ENCODE assay signal across 19 mouse cellular contexts in genomic region chrX:149762853-149763252, GRCm38 (mm10). TPM values are rescaled to one million over a fixed set of nuclear protein-coding genes. Genes with fewer than 3 reads are reported as not detected.
DNase-seq lines count a peak whose midpoint lies in the region; ATAC-seq and TF ChIP-seq lines count a peak whose summit lies in the region.
"Not testable (repeated sequence)": the region's sequence is repeated elsewhere in the genome, so short reads cannot be mapped to it uniquely, and the experiment has no call there.
"Had no signal": no experiment of that assay in that cellular context is flagged by ENCODE, and none has a peak within 500 bp of the region (broad histone marks: within the 10 kb centered on the region; RNA-seq: fewer than 3 reads in every experiment).

No protein-coding gene starts in this region.

- peak; percentile 52 for TF ChIP-seq CTCF in left cerebral cortex, adult 2 months (IDR thresholded peaks at IDR 0.05)
- TF ChIP-seq CTCF in stomach, postnatal 0 days (IDR thresholded peaks at IDR 0.05; ENCODE audit: low read depth) = peak; percentile 47

- WGBS in midbrain, embryonic 14.5 days = 49% methylated on average over 4 of the region's 4 CpGs
- 40% methylated on average over 4 of the region's 4 CpGs for WGBS in stomach, postnatal 0 days

- ATAC-seq in midbrain, embryonic 14.5 days (ENCODE audit: low FRiP score, low TSS enrichment); stomach, postnatal 0 days (ENCODE audit: low FRiP score, low TSS enrichment): not testable (repeated sequence)

- H3K9me3 ChIP-seq in midbrain, embryonic 14.5 days (ENCODE audit: control insufficient read depth, low read length); stomach, postnatal 0 days (ENCODE audit: control insufficient read depth, low read length): not testable (repeated sequence)

- H3K27ac ChIP-seq in left cerebral cortex, adult 2 months; midbrain, embryonic 14.5 days (replicated peaks; ENCODE audit: low read depth, low read length); stomach, postnatal 0 days (replicated peaks): not testable (repeated sequence)

- peak; percentile 5 for DNase-seq in A20 (ENCODE audit: low read depth, low spot score)
- DNase-seq in R1 (ENCODE audit: low read depth, low spot score) = peak; percentile 33
- DNase-seq in cerebellum, adult 8-10 months = peak; percentile 29
- peak; percentile 1 to 51 for DNase-seq in heart, adult 18-20 months
- DNase-seq in kidney, adult 9 months = peak; percentile 1
- peak; percentile 5 to 37 for DNase-seq in left cerebral cortex, adult 2 months (ENCODE audit: extremely low spot score in 1 of 2, low spot score in 2 of 2)
- DNase-seq in midbrain, embryonic 14.5 days = peak; percentile 0
- DNase-seq in stomach, postnatal 0 days (ENCODE audit: low spot score) = not testable (repeated sequence)

- TF ChIP-seq EP300 in stomach, postnatal 0 days (optimal IDR thresholded peaks at IDR 0.05) = not testable (repeated sequence)

- not testable (repeated sequence) for H3K4me1 ChIP-seq in midbrain, embryonic 14.5 days (ENCODE audit: control insufficient read depth, insufficient read depth, low read length); stomach, postnatal 0 days (replicated peaks; ENCODE audit: control insufficient read depth, insufficient read depth)

- not testable (repeated sequence) for H3K27me3 ChIP-seq in midbrain, embryonic 14.5 days (ENCODE audit: control insufficient read depth, insufficient read depth, low read length); stomach, postnatal 0 days (ENCODE audit: control insufficient read depth, insufficient read depth, low read length)

- not testable (repeated sequence) for H3K4me3 ChIP-seq in left cerebral cortex, adult 2 months; midbrain, embryonic 14.5 days (replicated peaks; ENCODE audit: low read depth, low read length); stomach, postnatal 0 days (ENCODE audit: low read depth, low read length)

- not testable (repeated sequence) for H3K9ac ChIP-seq in midbrain, embryonic 14.5 days (replicated peaks; ENCODE audit: low read length); stomach, postnatal 0 days (ENCODE audit: low read length)

- intact Hi-C loops in left cerebral cortex, adult 2 months (cut with DNase I) = not testable (repeated sequence)

- not testable (repeated sequence) for H3K4me2 ChIP-seq in midbrain, embryonic 14.5 days (ENCODE audit: low read length); stomach, postnatal 0 days (replicated peaks; ENCODE audit: low read depth)

- not testable (repeated sequence) for H3K36me3 ChIP-seq in midbrain, embryonic 14.5 days (ENCODE audit: control insufficient read depth, insufficient read depth, low read length); stomach, postnatal 0 days (ENCODE audit: control insufficient read depth, insufficient read depth, low read length)

RNA-seq across cellular contexts. Expression of gene Gm15097, which starts 21.4 kb away (rescaled TPM):
- not detected for total RNA-seq in heart, adult 18-20 months (2021)
- not detected for total RNA-seq in left cerebral cortex, adult 2 months (2021)
- polyA plus RNA-seq in midbrain, embryonic 14.5 days (2014; fragmentation: Nextera tagmentation; extraction: Ambion mirVana) = not detected in 2 replicates
- 0.05 TPM in 1 of 2 replicates, not detected in the other for polyA plus RNA-seq in stomach, postnatal 0 days (2015; fragmentation: Nextera tagmentation; extraction: Ambion mirVana)
- total RNA-seq: heart, postnatal 10 days; left cerebral cortex, postnatal 10 days; megakaryocyte-erythroid progenitor cell, adult 5-6 weeks had no signal
- polyA plus RNA-seq: CD4-positive, CD25-positive, alpha-beta regulatory T cell, adult 4 months; embryonic facial prominence, embryonic 15.5 days; forebrain, embryonic 15.5 days; gonadal fat pad, adult 2 months; intestine, embryonic 16.5 days; liver, embryonic 16.5 days; neural tube, embryonic 11.5 days; stomach, embryonic 16.5 days had no signal
